Mouse (Mus musculus): Measurements from ENCODE around the gene Naaa. TPM values are rescaled to one million over a fixed set of nuclear protein-coding genes. Genes with fewer than 3 reads are reported as not detected.

Naaa gene
- polyA plus RNA-seq, 1 experiment from 2014 or later = 3.2 TPM

DNA sequence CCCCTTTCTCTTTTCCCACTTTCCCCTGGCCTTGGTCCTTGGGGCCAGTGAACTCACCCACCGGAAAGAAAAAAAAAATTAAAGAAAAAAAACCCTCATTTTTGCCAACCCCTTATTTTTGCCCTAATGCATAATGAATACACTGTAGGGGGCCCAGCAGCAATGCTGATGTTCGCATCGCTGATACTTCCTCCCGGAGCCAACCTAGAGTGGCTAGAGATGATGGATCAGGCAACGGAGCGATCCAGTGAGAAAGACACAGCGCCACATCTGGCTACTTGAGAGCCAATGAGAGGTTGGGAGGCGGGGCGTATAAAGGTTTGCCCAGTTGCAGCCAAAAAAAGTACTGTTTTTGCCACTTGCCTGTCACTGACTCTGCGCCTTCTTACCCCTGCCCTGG, 49.2 kb downstream of the Naaa start:
- peak overlapping the region; percentile 11; the same call in 1 of the 2 replicates for H3K4me3 ChIP-seq
- H3K9me3 ChIP-seq = no peaks in the 10 kb centered on the region
- DNase-seq (ENCODE audit: low spot score) = no peak
- no peaks in the 10 kb centered on the region for H3K36me3 ChIP-seq (replicated peaks)
- WGBS = 26% methylated on average over 10 of the region's 10 CpGs
- H3K27me3 ChIP-seq (replicated peaks; ENCODE audit: low read depth, poor library complexity, severe bottlenecking) = no peaks in the 10 kb centered on the region
- peaks cover 3% of the 10 kb centered on the region; the same call in 1 of the 2 replicates for H3K4me1 ChIP-seq
- no peak overlapping the region for H3K27ac ChIP-seq (replicated peaks)

DNA sequence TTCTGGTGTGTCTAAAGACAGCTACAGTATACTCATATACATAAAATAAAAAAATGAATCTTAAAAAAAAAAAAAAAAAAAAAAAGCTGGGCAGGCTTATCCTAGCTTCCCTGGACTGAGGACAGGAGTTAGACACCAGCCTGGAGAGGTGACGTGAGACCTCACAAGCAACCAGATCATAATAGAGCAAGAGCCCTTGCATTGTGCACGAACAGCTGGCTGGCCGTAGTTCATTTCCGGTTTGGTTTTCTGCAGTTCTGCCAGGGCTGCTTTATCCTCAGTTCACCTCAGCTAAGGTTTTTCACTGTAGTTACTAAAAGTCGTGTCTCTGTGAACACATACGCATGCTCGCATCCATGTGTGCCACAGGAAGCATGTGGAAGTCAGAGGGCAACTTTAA, 50.2 kb downstream of the Naaa start:
- H3K36me3 ChIP-seq (replicated peaks) = no peaks in the 10 kb centered on the region
- H3K27ac ChIP-seq (replicated peaks) = no peak overlapping the region
- H3K27me3 ChIP-seq (replicated peaks; ENCODE audit: low read depth, poor library complexity, severe bottlenecking) = no peaks in the 10 kb centered on the region
- H3K4me3 ChIP-seq = no peak overlapping the region
- DNase-seq (ENCODE audit: low spot score) = no peak
- no peaks in the 10 kb centered on the region for H3K9me3 ChIP-seq
- 83% methylated on average over 7 of the region's 7 CpGs for WGBS
- peaks cover 3% of the 10 kb centered on the region; the same call in 1 of the 2 replicates for H3K4me1 ChIP-seq

GRCm38 (mm10) chr5:92220287-92220902, 57.6 kb downstream of the Naaa start:
- H3K36me3 ChIP-seq (replicated peaks) = no peaks in the 10 kb centered on the region
- 90% methylated on average over 8 of the region's 8 CpGs for WGBS
- H3K9me3 ChIP-seq = no peaks in the 10 kb centered on the region
- no peak overlapping the region for H3K4me3 ChIP-seq
- H3K27me3 ChIP-seq (replicated peaks; ENCODE audit: low read depth, poor library complexity, severe bottlenecking) = no peaks in the 10 kb centered on the region
- H3K27ac ChIP-seq (replicated peaks) = no peak overlapping the region
- no peaks in the 10 kb centered on the region for H3K4me1 ChIP-seq
- DNase-seq (ENCODE audit: low spot score) = no peak

DNA sequence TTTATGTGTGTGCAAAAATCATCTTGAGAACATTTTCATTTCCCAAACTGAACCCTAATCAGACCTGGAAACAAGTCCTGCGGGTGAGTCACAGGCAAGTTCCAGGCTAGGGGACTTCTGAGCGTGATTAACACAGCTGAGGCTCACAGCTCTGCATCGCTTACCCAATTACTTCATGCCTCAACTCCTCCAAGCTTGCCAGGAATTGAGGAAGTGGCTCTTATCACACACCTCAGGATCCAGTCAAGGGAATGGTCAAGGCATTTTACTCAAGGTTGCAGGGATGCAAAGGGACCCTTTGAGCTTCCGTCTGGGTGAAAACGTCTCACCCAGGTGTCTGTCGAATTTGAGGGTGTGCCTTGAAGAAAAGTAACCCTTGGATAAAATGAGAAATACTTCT, 58.1 kb downstream of the Naaa start:
- no peak for DNase-seq (ENCODE audit: low spot score)
- H3K36me3 ChIP-seq (replicated peaks) = no peaks in the 10 kb centered on the region
- 74% methylated on average over 6 of the region's 6 CpGs for WGBS
- no peak overlapping the region for H3K27ac ChIP-seq (replicated peaks)
- H3K4me3 ChIP-seq = no peak overlapping the region
- H3K4me1 ChIP-seq = no peaks in the 10 kb centered on the region
- no peaks in the 10 kb centered on the region for H3K27me3 ChIP-seq (replicated peaks; ENCODE audit: low read depth, poor library complexity, severe bottlenecking)
- H3K9me3 ChIP-seq = no peaks in the 10 kb centered on the region

DNA sequence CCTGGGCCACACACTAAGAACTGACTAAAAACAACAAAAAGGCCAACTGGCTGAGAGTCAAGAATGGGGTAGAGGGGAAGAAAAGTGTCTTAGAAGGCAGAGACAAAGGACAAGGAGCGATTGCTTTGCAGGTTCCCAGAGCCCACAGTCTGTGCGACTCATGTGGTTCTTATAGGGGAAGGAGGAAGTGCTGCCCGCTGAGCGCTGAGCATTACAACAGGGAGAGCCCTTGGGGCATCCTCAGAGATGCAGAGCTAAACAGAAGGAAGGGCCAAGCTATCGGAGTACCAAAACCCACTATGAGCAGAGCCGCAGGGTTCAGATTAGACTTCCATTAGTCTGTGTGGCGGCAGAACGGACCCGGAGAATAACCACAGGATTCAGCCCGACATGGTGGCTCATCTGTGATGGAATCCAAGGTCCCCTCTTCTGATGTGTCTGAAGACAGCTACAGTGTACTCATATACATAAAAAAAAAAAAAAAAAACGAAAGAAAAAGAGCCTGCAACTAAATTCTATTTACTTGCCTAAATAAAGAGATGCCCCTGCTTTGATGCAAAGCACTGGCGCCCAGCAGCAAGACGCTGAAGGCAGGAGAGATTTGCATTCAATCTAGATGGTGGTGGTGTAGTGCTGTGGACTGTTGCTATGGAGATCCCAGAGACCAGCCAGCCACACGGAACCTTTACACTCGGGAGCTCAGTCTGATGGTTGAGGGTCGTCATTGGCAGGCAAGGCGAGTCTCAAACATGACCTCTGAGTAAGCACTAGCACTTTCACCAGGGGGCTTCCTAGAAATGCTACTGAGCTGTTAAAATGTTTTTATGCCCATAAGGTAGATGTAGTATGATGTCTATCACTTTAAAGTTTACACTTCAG, 58.8 kb downstream of the Naaa start:
- H3K4me1 ChIP-seq = no peaks in the 10 kb centered on the region
- no peak overlapping the region for H3K27ac ChIP-seq (replicated peaks)
- WGBS = 40% methylated on average over 17 of the region's 17 CpGs
- H3K36me3 ChIP-seq (replicated peaks) = no peaks in the 10 kb centered on the region
- H3K9me3 ChIP-seq = no peaks in the 10 kb centered on the region
- no peak for DNase-seq (ENCODE audit: low spot score)
- no peaks in the 10 kb centered on the region for H3K27me3 ChIP-seq (replicated peaks; ENCODE audit: low read depth, poor library complexity, severe bottlenecking)
- no peak overlapping the region for H3K4me3 ChIP-seq

- WGBS = 92% methylated on average over 4 of the region's 4 CpGs
- Histone ChIP-seq H3K4me3 (no peak within 1 kb of the TSS), H3K9me3 (no peaks in the 10 kb centered on the region), H3K27ac (replicated peaks) (no peak within 1 kb of the TSS), H3K4me1 (no peaks in the 10 kb centered on the region), H3K27me3 (replicated peaks; ENCODE audit: low read depth, poor library complexity, severe bottlenecking) (no peaks in the 10 kb centered on the region), H3K36me3 (replicated peaks) (no peaks in the 10 kb centered on the region)
- DNase-seq (ENCODE audit: low spot score) = no peak
Measured at GRCm38 (mm10) chr5:92215308-92215707, 62.7 kb downstream of the Naaa start, which contains the start of gene U90926. Gene U90926 (minus strand): TSS chr5:92215408.

GRCm38 (mm10) chr5:92212231-92212630, 65.7 kb downstream of the Naaa start:
- Histone ChIP-seq H3K27ac (replicated peaks) (no peak overlapping the region), H3K4me3 (no peak overlapping the region), H3K27me3 (replicated peaks; ENCODE audit: low read depth, poor library complexity, severe bottlenecking) (no peaks in the 10 kb centered on the region), H3K9me3 (no peaks in the 10 kb centered on the region), H3K4me1 (no peaks in the 10 kb centered on the region), H3K36me3 (replicated peaks) (no peaks in the 10 kb centered on the region)
- 91% methylated on average over 4 of the region's 4 CpGs for WGBS
- no peak for DNase-seq (ENCODE audit: low spot score)

DNA sequence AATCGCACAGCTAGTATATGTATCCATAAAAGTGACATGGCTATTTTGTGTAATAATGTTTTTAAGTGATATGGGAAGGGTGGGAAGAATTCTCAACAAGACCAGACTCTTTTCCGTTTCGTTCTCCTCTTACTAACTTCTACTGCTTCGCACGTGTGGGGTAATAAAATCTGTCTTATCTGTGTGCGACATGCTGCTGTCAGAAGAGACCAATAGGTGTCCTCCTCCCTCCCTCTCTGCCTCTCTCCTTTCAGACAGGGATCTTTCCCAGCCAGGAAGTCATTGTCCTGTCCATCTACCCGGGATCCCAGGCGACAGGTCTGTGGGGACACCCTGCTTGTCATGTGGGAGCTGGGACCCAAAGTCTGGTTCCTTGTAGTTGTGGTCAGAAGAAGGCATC, 67.8 kb downstream of the Naaa start:
- 82% methylated on average over 8 of the region's 8 CpGs for WGBS
- H3K4me1 ChIP-seq = no peaks in the 10 kb centered on the region
- H3K27ac ChIP-seq (replicated peaks) = no peak overlapping the region
- no peak for DNase-seq (ENCODE audit: low spot score)
- no peaks in the 10 kb centered on the region for H3K9me3 ChIP-seq
- 0 out of 2 replicates have a peak, but pooled peaks cover 7% of the 10 kb centered on the region for H3K36me3 ChIP-seq (replicated peaks)
- H3K4me3 ChIP-seq = no peak overlapping the region
- H3K27me3 ChIP-seq (replicated peaks; ENCODE audit: low read depth, poor library complexity, severe bottlenecking) = no peaks in the 10 kb centered on the region

Other genes with a start within 250 kb of the Naaa start
- gene Cdkl2, start 234.3 kb downstream of the Naaa start, polyA plus RNA-seq (2016; fragmentation: Nextera tagmentation; extraction: Ambion mirVana) = 0.35 and 0.88 TPM in 2 replicates
- gene G3bp2, start 194.5 kb downstream of the Naaa start, polyA plus RNA-seq (2016; fragmentation: Nextera tagmentation; extraction: Ambion mirVana) = 282 and 292 TPM in 2 replicates
- gene Uso1, start 140.2 kb downstream of the Naaa start, polyA plus RNA-seq (2016; fragmentation: Nextera tagmentation; extraction: Ambion mirVana) = 36.8 and 38.0 TPM in 2 replicates
- not detected in 2 replicates for gene U90926, start 62.8 kb downstream of the Naaa start, polyA plus RNA-seq (2016; fragmentation: Nextera tagmentation; extraction: Ambion mirVana)
- gene Ppef2, start 21.9 kb downstream of the Naaa start, polyA plus RNA-seq (2016; fragmentation: Nextera tagmentation; extraction: Ambion mirVana) = 0.45 TPM in 1 of 2 replicates, not detected in the other
- gene Sdad1, start 32.3 kb upstream of the Naaa start, polyA plus RNA-seq (2016; fragmentation: Nextera tagmentation; extraction: Ambion mirVana) = 53.2 and 55.9 TPM in 2 replicates
- gene Cxcl9, start 49.9 kb upstream of the Naaa start, polyA plus RNA-seq (2016; fragmentation: Nextera tagmentation; extraction: Ambion mirVana) = not detected in 2 replicates
- gene Art3, start 53.7 kb upstream of the Naaa start, polyA plus RNA-seq (2016; fragmentation: Nextera tagmentation; extraction: Ambion mirVana) = 1.4 and 1.6 TPM in 2 replicates
- gene Cxcl10, start 70.7 kb upstream of the Naaa start, polyA plus RNA-seq (2016; fragmentation: Nextera tagmentation; extraction: Ambion mirVana) = 0.14 TPM in 1 of 2 replicates, not detected in the other
- 72.6 and 76.2 TPM in 2 replicates for gene Nup54, start 157.0 kb upstream of the Naaa start, polyA plus RNA-seq (2016; fragmentation: Nextera tagmentation; extraction: Ambion mirVana)
- 7.1 and 7.6 TPM in 2 replicates for gene Scarb2, start 228.7 kb upstream of the Naaa start, polyA plus RNA-seq (2016; fragmentation: Nextera tagmentation; extraction: Ambion mirVana)

All from embryonic facial prominence, embryonic 10.5 days (tissue).